Mouse (Mus musculus): ENCODE results near the gene Aaed1. TPM values are rescaled to one million over a fixed set of nuclear protein-coding genes. Genes with fewer than 3 reads are reported as not detected.
A peak's percentile ranks its signal among the peaks of the same experiment; 100 is the strongest.

Aaed1 gene
- polyA plus RNA-seq, 1 experiment from 2014 or later = 31.8 TPM

- H3K4me3 ChIP-seq (ENCODE audit: low read depth, low read length) = no peak overlapping the region
- WGBS = 32% methylated on average over 1 of the region's 1 CpGs
Observed at GRCm38 (mm10) chr13:64250363-64250762, 62.1 kb downstream of the Aaed1 start.

DNA sequence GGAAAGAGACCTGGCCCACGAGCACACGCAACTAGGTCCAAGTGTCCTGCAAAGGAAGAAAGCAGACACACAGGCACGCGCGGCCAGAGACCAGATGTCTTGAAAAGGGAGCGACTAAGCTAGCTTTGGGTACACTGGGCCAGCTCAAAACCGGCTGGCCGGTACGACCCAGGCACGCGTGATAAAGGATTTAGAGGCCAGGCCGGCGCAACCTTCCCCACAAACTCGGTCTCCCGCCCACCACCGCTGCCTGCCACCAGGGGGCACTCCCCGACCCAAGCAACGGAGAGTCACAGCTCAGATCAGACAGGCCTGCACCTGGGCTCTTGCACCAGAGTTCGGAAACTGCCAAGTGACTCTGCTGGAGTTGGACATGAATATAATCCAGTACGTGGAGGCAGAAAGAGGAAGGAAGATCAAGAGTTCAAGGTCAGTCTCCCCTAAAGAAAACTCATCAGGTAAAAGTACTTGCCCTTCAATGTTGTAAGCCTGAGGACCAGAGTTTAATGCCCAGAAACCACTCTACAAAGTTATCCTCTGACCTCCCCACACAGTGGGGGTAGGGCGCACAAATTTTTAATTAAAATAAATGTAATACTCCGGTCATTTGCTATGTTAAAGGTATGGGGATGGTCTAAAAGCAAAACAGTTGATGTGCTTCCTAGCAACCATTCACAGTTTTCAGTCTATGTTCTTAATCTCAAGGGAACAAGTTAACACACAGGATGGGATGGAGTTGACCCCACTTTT lies 63.6 kb downstream of the Aaed1 start:
- Histone ChIP-seq H3K27me3 (replicated peaks; ENCODE audit: control insufficient read depth, insufficient read depth, low read length) (no peaks in the 10 kb centered on the region), H3K4me2 (ENCODE audit: low read depth, low read length) (peak overlapping the region; percentile 84), H3K9ac (ENCODE audit: low read depth, low read length) (peak overlapping the region; percentile 76), H3K4me1 (ENCODE audit: control insufficient read depth, insufficient read depth, low read length) (no peaks in the 10 kb centered on the region), H3K9me3 (ENCODE audit: control insufficient read depth, low read length) (no peaks in the 10 kb centered on the region), H3K4me3 (ENCODE audit: low read depth, low read length) (peak overlapping the region; percentile 60), H3K27ac (replicated peaks; ENCODE audit: low read depth, low read length) (no peak overlapping the region), H3K36me3 (ENCODE audit: control insufficient read depth, insufficient read depth, low read length) (no peaks in the 10 kb centered on the region)
- DNase-seq (ENCODE audit: low spot score) (peak; percentile 78), ATAC-seq (ENCODE audit: low read depth) (peak; percentile 84)
- WGBS = 8% methylated on average over 22 of the region's 22 CpGs

More at GRCm38 (mm10) chr13:64250363-64250762, 62.1 kb downstream of the Aaed1 start:
- ATAC-seq (ENCODE audit: low read depth) = no peak
- Histone ChIP-seq H3K4me2 (ENCODE audit: low read depth, low read length) (no peak overlapping the region), H3K9ac (ENCODE audit: low read depth, low read length) (no peak overlapping the region), H3K9me3 (ENCODE audit: control insufficient read depth, low read length) (no peaks in the 10 kb centered on the region), H3K36me3 (ENCODE audit: control insufficient read depth, insufficient read depth, low read length) (no peaks in the 10 kb centered on the region), H3K27me3 (replicated peaks; ENCODE audit: control insufficient read depth, insufficient read depth, low read length) (no peaks in the 10 kb centered on the region), H3K4me1 (ENCODE audit: control insufficient read depth, insufficient read depth, low read length) (no peaks in the 10 kb centered on the region), H3K27ac (replicated peaks; ENCODE audit: low read depth, low read length) (no peak overlapping the region)
- DNase-seq (ENCODE audit: low spot score) = no peak

DNA sequence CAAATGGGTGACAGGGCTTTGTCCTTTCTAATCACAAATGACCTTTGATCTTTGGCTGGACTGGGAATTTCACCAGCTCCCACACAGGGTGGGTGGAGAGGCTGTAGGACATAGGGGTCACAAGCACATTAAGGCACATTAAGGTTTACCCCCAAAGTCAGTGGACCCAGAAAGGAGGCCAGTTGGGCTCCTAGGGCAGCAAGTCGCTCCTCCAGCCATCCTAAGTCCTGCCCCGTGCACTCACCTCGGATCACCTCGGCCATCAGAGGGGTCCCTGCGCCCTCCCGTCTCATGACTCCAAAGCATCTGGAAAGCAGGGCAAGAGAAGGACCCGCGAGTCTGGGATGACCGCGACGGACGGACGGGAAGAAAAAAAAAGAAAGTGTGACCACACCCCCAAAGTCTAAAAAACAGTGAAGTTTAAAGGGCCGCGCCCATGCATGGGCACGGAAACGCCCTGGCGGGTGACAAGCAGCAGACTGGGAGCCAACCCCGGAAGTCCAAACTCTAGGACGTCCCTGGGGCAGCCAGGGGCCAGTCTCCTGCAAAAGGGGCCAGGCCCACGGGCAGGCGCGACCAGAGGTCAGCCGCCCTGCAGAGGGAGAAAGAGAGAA lies 64.2 kb downstream of the Aaed1 start:
- Histone ChIP-seq H3K27ac (replicated peaks; ENCODE audit: low read depth, low read length) (no peak overlapping the region), H3K9ac (ENCODE audit: low read depth, low read length) (peak overlapping the region; percentile 76), H3K27me3 (replicated peaks; ENCODE audit: control insufficient read depth, insufficient read depth, low read length) (no peaks in the 10 kb centered on the region), H3K36me3 (ENCODE audit: control insufficient read depth, insufficient read depth, low read length) (no peaks in the 10 kb centered on the region; the same call in 1 of the 2 replicates), H3K9me3 (ENCODE audit: control insufficient read depth, low read length) (no peaks in the 10 kb centered on the region), H3K4me1 (ENCODE audit: control insufficient read depth, insufficient read depth, low read length) (no peaks in the 10 kb centered on the region), H3K4me2 (ENCODE audit: low read depth, low read length) (peak overlapping the region; percentile 84), H3K4me3 (ENCODE audit: low read depth, low read length) (peak overlapping the region; percentile 60)
- under 1% methylated on average over 23 of the region's 24 CpGs for WGBS
- ATAC-seq (ENCODE audit: low read depth) (peak; percentile 81), DNase-seq (ENCODE audit: low spot score) (peak; percentile 77)

- H3K9me3 ChIP-seq (ENCODE audit: control insufficient read depth, low read length) = no peaks in the 10 kb centered on the region
- H3K36me3 ChIP-seq (ENCODE audit: control insufficient read depth, insufficient read depth, low read length) = no peaks in the 10 kb centered on the region; the same call in 1 of the 2 replicates
- no peak overlapping the region for H3K4me2 ChIP-seq (ENCODE audit: low read depth, low read length)
- no peak for DNase-seq (ENCODE audit: low spot score)
- no peaks in the 10 kb centered on the region for H3K27me3 ChIP-seq (replicated peaks; ENCODE audit: control insufficient read depth, insufficient read depth, low read length)
- H3K4me3 ChIP-seq (ENCODE audit: low read depth, low read length) = no peak overlapping the region
- H3K27ac ChIP-seq (replicated peaks; ENCODE audit: low read depth, low read length) = no peak overlapping the region
- no peaks in the 10 kb centered on the region for H3K4me1 ChIP-seq (ENCODE audit: control insufficient read depth, insufficient read depth, low read length)
- no peak for ATAC-seq (ENCODE audit: low read depth)
- 86% methylated on average over 12 of the region's 12 CpGs for WGBS
- H3K9ac ChIP-seq (ENCODE audit: low read depth, low read length) = no peak overlapping the region
Observed at GRCm38 (mm10) chr13:64246106-64246505, 66.4 kb downstream of the Aaed1 start.

DNA sequence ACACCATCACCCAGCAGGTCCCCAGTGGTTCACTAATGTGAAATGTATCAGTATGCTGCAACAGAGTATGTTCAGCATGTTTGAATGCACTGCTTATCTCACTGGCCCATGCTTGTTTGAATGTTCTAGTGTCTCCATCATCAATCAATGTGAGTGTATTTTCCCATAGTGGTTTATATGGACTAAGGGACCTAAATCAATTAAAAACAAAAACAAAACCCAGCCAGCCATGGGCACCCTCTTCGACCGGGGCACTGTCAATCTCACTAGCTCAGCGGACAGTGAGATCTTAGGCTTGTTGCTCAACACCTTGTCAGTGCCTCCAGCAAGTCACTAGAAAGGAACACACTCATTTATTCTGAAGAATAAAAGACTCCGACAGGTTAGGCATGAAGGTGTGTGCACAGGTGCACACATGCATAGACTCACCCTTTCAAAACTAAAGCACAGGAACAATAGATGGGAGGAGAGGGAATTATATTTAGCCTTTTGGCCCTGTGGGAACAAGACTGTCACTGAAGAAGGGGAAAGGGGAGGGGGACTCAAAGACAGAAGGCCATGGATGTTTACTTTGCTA lies 67.7 kb downstream of the Aaed1 start:
- 74% methylated on average over 4 of the region's 4 CpGs for WGBS

DNA sequence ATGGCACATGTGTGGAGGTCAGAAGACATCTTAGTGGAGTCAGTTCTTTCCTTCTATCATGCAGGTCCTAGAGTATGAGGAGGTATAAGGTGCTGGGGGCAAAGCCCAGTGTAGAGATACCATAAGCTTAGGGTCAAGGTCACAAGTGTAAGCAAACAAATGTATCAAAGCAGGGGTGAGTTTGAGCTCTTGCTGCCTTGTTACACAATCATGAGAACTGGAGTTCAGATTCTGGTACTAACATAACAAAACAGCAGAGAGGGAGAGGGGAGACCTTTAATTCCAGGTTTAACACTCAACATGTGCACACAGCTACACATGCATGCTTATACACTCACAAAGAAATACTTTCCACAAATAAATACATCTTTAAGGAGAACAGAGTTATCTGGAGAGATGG lies 69.8 kb downstream of the Aaed1 start:
- H3K27ac ChIP-seq (replicated peaks; ENCODE audit: low read depth, low read length) = no peak overlapping the region
- no peaks in the 10 kb centered on the region for H3K9me3 ChIP-seq (ENCODE audit: control insufficient read depth, low read length)
- no peak overlapping the region for H3K4me3 ChIP-seq (ENCODE audit: low read depth, low read length)
- no peaks in the 10 kb centered on the region; the same call in 1 of the 2 replicates for H3K36me3 ChIP-seq (ENCODE audit: control insufficient read depth, insufficient read depth, low read length)
- H3K27me3 ChIP-seq (replicated peaks; ENCODE audit: control insufficient read depth, insufficient read depth, low read length) = no peaks in the 10 kb centered on the region
- ATAC-seq (ENCODE audit: low read depth) = no peak
- DNase-seq (ENCODE audit: low spot score) = no peak
- no peaks in the 10 kb centered on the region for H3K4me1 ChIP-seq (ENCODE audit: control insufficient read depth, insufficient read depth, low read length)
- H3K4me2 ChIP-seq (ENCODE audit: low read depth, low read length) = no peak overlapping the region
- H3K9ac ChIP-seq (ENCODE audit: low read depth, low read length) = no peak overlapping the region

More for the DNA sequence above, 67.7 kb downstream of the Aaed1 start:
- H3K4me2 ChIP-seq (ENCODE audit: low read depth, low read length) = no peak overlapping the region
- H3K4me1 ChIP-seq (ENCODE audit: control insufficient read depth, insufficient read depth, low read length) = no peaks in the 10 kb centered on the region
- DNase-seq (ENCODE audit: low spot score) (no peak), ATAC-seq (ENCODE audit: low read depth) (peak; percentile 27)
- H3K27ac ChIP-seq (replicated peaks; ENCODE audit: low read depth, low read length) = no peak overlapping the region
- H3K9ac ChIP-seq (ENCODE audit: low read depth, low read length) = no peak overlapping the region
- H3K9me3 ChIP-seq (ENCODE audit: control insufficient read depth, low read length) = no peaks in the 10 kb centered on the region
- H3K27me3 ChIP-seq (replicated peaks; ENCODE audit: control insufficient read depth, insufficient read depth, low read length) = no peaks in the 10 kb centered on the region
- no peak overlapping the region for H3K4me3 ChIP-seq (ENCODE audit: low read depth, low read length)
- no peaks in the 10 kb centered on the region; the same call in 1 of the 2 replicates for H3K36me3 ChIP-seq (ENCODE audit: control insufficient read depth, insufficient read depth, low read length)

DNA sequence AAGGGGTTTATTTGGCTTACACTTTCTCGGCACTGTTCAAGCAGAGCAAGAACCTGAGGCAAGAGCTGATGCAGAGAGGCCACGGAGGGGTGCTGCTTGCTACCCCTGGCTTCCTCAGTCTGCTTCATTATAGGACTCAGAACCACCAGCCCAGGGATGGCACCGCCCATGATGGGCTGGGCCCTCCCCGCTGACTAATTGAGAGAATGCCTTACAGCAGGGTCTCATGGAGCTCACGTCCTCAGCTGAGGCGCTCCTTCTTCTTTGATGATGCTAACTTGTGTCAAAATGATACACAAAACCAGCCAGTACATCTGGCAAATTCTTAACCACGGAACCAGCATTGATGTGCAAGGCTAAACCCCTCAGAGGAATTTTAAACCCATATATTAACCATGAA lies 71.9 kb downstream of the Aaed1 start:
- 66% methylated on average over 7 of the region's 7 CpGs for WGBS
- no peak overlapping the region for H3K4me2 ChIP-seq (ENCODE audit: low read depth, low read length)
- H3K4me1 ChIP-seq (ENCODE audit: control insufficient read depth, insufficient read depth, low read length) = peaks cover 8% of the 10 kb centered on the region
- no peak for ATAC-seq (ENCODE audit: low read depth)
- no peaks in the 10 kb centered on the region; the same call in 1 of the 2 replicates for H3K36me3 ChIP-seq (ENCODE audit: control insufficient read depth, insufficient read depth, low read length)
- no peak for DNase-seq (ENCODE audit: low spot score)
- no peak overlapping the region for H3K27ac ChIP-seq (replicated peaks; ENCODE audit: low read depth, low read length)
- H3K9me3 ChIP-seq (ENCODE audit: control insufficient read depth, low read length) = no peaks in the 10 kb centered on the region
- H3K27me3 ChIP-seq (replicated peaks; ENCODE audit: control insufficient read depth, insufficient read depth, low read length) = no peaks in the 10 kb centered on the region
- H3K4me3 ChIP-seq (ENCODE audit: low read depth, low read length) = no peak overlapping the region
- H3K9ac ChIP-seq (ENCODE audit: low read depth, low read length) = no peak overlapping the region

DNA sequence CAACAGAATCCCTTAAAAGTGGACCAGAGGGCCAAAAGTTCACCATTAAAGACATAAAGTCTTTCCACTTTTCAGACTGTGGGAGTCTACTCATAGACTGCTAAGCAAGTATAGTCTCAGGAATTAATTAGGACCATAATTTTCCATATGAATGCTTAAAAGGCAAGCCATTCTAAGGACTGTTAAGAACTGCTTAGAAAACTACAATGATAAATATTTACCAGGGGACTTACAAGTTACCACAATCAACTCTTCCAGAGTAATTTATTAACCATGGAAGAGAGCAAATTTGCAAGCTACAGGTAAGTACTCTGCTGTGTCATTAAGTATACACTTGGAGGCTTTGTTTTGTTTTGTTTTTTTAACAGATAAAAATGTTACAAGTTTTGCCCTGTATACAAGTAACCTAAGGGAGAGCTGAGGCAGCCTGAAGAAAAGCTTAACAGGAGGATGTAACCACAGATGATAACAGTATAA lies 74.8 kb downstream of the Aaed1 start:
- no peak overlapping the region for H3K4me2 ChIP-seq (ENCODE audit: low read depth, low read length)

More for the DNA sequence above, 74.8 kb downstream of the Aaed1 start:
- H3K27ac ChIP-seq (replicated peaks; ENCODE audit: low read depth, low read length) = no peak overlapping the region
- DNase-seq (ENCODE audit: low spot score) (no peak), ATAC-seq (ENCODE audit: low read depth) (no peak)
- peaks cover 23% of the 10 kb centered on the region for H3K4me1 ChIP-seq (ENCODE audit: control insufficient read depth, insufficient read depth, low read length)
- no peak overlapping the region for H3K4me3 ChIP-seq (ENCODE audit: low read depth, low read length)
- no peak overlapping the region for H3K9ac ChIP-seq (ENCODE audit: low read depth, low read length)
- H3K27me3 ChIP-seq (replicated peaks; ENCODE audit: control insufficient read depth, insufficient read depth, low read length) = no peaks in the 10 kb centered on the region
- H3K36me3 ChIP-seq (ENCODE audit: control insufficient read depth, insufficient read depth, low read length) = no peaks in the 10 kb centered on the region
- no peaks in the 10 kb centered on the region for H3K9me3 ChIP-seq (ENCODE audit: control insufficient read depth, low read length)

Data from embryonic facial prominence, embryonic 14.5 days (tissue).